Mouse (Mus musculus): Measurements from ENCODE around the gene Nat8f4.
"Not testable (repeated sequence)": the region's sequence is repeated elsewhere in the genome, so short reads cannot be mapped to it uniquely, and the experiment has no call there.

DNA sequence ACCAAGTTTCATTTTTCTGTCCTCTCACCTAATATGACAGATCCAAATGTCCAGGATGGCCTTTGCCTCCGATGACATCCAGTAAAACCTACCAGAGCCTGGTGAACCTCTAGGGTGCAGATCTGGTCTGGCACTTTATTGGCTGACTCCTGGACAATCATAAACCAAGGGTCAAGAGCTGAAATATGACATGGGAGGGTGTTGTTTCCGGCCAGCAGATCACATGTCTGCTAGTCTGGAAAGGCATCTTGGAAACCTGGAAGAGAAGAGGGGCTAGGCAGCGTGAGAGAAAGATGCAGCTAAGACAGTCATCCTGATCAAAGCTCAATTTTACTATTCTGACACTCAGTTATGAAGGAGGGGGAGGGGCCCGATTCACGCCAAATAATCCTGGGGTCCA lies 35.7 kb downstream of the Nat8f4 start, which contains the start of gene Nat8f2:
- TF ChIP-seq CTCF (conservative IDR thresholded peaks at IDR 0.05; ENCODE audit: low read length); NANOG (IDR thresholded peaks at IDR 0.05; ENCODE audit: borderline replicate concordance, low read length); POU5F1 (IDR thresholded peaks at IDR 0.05; ENCODE audit: borderline replicate concordance, low read length): not testable (repeated sequence)

Data from E14TG2a.4 (cell line).